Mouse (Mus musculus) liver, postnatal 0 days (tissue): ENCODE results near the gene Sass6. TPM values are rescaled to one million over a fixed set of nuclear protein-coding genes. Genes with fewer than 3 reads are reported as not detected.
A peak's percentile ranks its signal among the peaks of the same experiment; 100 is the strongest.

ENCODE experiments used
- ATAC-seq: fragments of 200-750 bp; cut with Nextera tagmentation; 2 replicates; pipeline ENCODE4 v1.8.0; 2017; ENCODE audit warnings: mild to moderate bottlenecking, moderate library complexity
- DNase-seq: peaks from one replicate; pipeline ENCODE4 v3.0.0-alpha.2; 2016
- H3K27ac ChIP-seq: fragments of 300-500 bp; sonication (generic); 2 replicates; pipeline ENCODE4 v1.5.1; 2014; ENCODE audit warnings: antibody characterized with exemption, moderate library complexity, mild to moderate bottlenecking, low read depth
- H3K27me3 ChIP-seq: fragments of 300-500 bp; sonication (generic); 2 replicates; pipeline ENCODE4 v1.6.1; 2014; ENCODE audit warnings: low read length, control low read depth, mixed read lengths; ENCODE audit not compliant: insufficient read depth
- H3K36me3 ChIP-seq: fragments of 300-500 bp; sonication (generic); replicated peaks from 2 replicates; pipeline ENCODE4 v1.6.1; 2014; ENCODE audit warnings: mild to moderate bottlenecking, control low read depth, low read length, moderate library complexity, mixed read lengths; ENCODE audit not compliant: insufficient read depth
- H3K4me1 ChIP-seq: fragments of 300-500 bp; sonication (generic); 2 replicates; pipeline ENCODE4 v1.6.1; 2014; ENCODE audit warnings: antibody characterized with exemption, mild to moderate bottlenecking, control low read depth; ENCODE audit not compliant: insufficient read depth
- H3K4me2 ChIP-seq: fragments of 300-500 bp; sonication (generic); 2 replicates; pipeline ENCODE4 v1.6.1; 2014; ENCODE audit warnings: low read depth, mild to moderate bottlenecking, low read length, moderate library complexity, mixed read lengths
- H3K4me3 ChIP-seq: fragments of 300-500 bp; sonication (generic); 2 replicates; pipeline ENCODE4 v1.5.1; 2014; ENCODE audit warnings: low read depth, low read length
- H3K9ac ChIP-seq: fragments of 300-500 bp; sonication (generic); replicated peaks from 2 replicates; pipeline ENCODE4 v1.6.1; 2014; ENCODE audit warnings: mild to moderate bottlenecking, moderate library complexity
- H3K9me3 ChIP-seq: fragments of 300-500 bp; sonication (generic); 2 replicates; pipeline ENCODE4 v1.6.1; 2016; ENCODE audit warnings: mild to moderate bottlenecking, control low read depth, low read length, mixed read lengths
- CTCF ChIP-seq: sonication (generic); IDR thresholded peaks from 2 replicates; pipeline ENCODE4 v1.5.1; 2016; ENCODE audit warnings: antibody characterized with exemption, low read depth
- EP300 ChIP-seq: IDR thresholded peaks from 2 replicates; pipeline ENCODE4 v1.6.1; 2016; ENCODE audit warnings: antibody characterized with exemption, low read depth, mild to moderate bottlenecking
- WGBS: fragments of 180-500 bp; shearing (Covaris S2); extraction: QIAGEN DNeasy Blood & Tissue Kit; methylation state at CpG from one replicate; pipeline ENCODE4 v1.1.7; 2014; ENCODE audit not compliant: insufficient replicate concordance; 5-methylcytosine and 5-hydroxymethylcytosine counted together
- polyA plus RNA-seq: library from polyadenylated mRNA; unstranded; fragments of >200 nt; fragmentation: Nextera tagmentation; extraction: Ambion mirVana; gene quantifications from 2 replicates; pipeline ENCODE4 v1.2.1, GENCODE M21; 2015

Sass6 gene
- polyA plus RNA-seq, 1 experiment from 2014 or later, result 7.4 TPM

DNA sequence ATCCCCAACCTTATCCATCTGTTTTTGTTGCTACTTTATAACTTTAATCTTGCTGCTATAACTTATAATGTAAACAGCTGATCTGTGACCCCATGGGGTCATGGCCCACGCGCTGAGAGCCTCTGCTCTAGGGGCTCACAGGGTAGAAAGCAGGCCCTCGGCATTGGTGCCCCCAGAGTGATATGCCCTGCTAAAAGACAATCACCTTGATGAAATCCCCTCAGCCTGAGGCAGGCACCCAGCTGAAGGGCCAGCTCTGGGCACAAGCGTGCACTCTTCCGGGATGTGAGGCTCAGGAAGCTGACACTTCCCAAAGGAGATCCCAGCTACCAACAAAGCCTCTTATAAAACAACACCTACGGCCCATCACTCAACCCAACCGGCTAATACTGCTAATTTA, 43.8 kb downstream of the Sass6 start:
- peaks cover 83% of the 10 kb centered on the region for H3K36me3 ChIP-seq
- no peak for TF ChIP-seq EP300
- no peak for TF ChIP-seq CTCF
- no peaks in the 10 kb centered on the region for H3K9me3 ChIP-seq
- no peak overlapping the region for H3K4me3 ChIP-seq
- no peaks in the 10 kb centered on the region for H3K27me3 ChIP-seq
- peaks cover 8% of the 10 kb centered on the region for H3K4me1 ChIP-seq
- H3K9ac ChIP-seq, result no peak overlapping the region
- H3K27ac ChIP-seq, result no peak overlapping the region
- DNase-seq (no peak), ATAC-seq (no peak)
- no peak overlapping the region for H3K4me2 ChIP-seq
- WGBS, result 88% methylated on average over 7 of the region's 7 CpGs

DNA sequence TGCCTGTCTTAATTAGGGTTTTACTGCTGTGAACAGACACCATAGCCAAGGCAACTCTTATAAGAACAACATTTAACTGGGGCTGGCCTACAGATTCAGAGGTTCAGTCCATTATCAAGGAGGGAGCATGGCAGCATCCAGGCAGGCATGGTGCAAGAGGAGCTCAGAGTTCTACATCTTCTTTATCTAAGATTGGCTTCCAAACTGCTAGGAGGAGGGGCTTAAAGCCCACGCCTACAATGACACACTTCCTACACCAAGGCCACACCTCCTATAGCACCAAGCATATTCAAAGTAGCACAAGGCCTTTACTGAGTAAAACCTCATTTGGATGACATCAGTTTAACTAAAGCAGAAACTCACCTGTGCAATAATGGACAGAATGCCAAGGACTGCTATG, 45.2 kb downstream of the Sass6 start:
- no peak for DNase-seq
- Histone ChIP-seq H3K27ac (0 out of 2 replicates have a peak overlapping the region, but pooled peaks have one; percentile 7), H3K4me3 (no peak overlapping the region), H3K36me3 (peaks cover 77% of the 10 kb centered on the region), H3K4me1 (peaks cover 8% of the 10 kb centered on the region), H3K27me3 (no peaks in the 10 kb centered on the region), H3K4me2 (no peak overlapping the region), H3K9me3 (no peaks in the 10 kb centered on the region), H3K9ac (no peak overlapping the region)
- TF ChIP-seq CTCF (no peak), EP300 (no peak)
- ATAC-seq, result peak; percentile 72
- WGBS, result 47% methylated on average over 1 of the region's 1 CpGs

DNA sequence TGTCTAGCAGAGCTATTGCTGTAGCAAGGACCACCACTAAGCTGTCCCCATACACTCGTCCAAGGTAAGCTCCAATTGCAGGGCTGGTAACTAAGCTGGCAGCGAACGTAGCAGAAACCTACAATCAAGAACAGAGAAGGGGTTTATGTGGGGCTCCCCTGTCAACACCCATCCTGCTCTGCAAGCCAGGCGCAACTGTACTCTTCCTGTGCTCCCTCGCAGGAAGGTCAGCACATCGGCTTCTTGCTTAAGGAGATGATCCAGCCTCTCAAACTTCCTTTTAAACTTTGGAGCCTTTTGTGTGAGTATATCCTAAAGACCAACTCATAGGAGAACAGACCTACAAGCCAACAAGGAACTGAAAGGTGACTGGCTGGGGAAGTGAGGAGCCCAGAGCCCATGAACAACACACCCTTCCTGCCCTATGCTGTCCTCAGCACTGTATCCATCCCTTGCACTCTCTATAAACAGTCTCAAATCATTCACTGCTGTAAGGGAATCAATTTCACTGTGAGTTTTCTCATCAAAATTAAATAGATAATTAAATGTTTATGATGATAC, 47.1 kb downstream of the Sass6 start:
- no peaks in the 10 kb centered on the region for H3K9me3 ChIP-seq
- TF ChIP-seq EP300 (no peak), CTCF (no peak)
- WGBS, result 83% methylated on average over 6 of the region's 6 CpGs
- H3K27ac ChIP-seq, result no peak overlapping the region
- H3K9ac ChIP-seq, result no peak overlapping the region
- H3K27me3 ChIP-seq, result no peaks in the 10 kb centered on the region
- no peak overlapping the region for H3K4me2 ChIP-seq
- H3K4me1 ChIP-seq, result peaks cover 8% of the 10 kb centered on the region
- peaks cover 77% of the 10 kb centered on the region for H3K36me3 ChIP-seq
- ATAC-seq, result no peak
- H3K4me3 ChIP-seq, result no peak overlapping the region
- no peak for DNase-seq

DNA sequence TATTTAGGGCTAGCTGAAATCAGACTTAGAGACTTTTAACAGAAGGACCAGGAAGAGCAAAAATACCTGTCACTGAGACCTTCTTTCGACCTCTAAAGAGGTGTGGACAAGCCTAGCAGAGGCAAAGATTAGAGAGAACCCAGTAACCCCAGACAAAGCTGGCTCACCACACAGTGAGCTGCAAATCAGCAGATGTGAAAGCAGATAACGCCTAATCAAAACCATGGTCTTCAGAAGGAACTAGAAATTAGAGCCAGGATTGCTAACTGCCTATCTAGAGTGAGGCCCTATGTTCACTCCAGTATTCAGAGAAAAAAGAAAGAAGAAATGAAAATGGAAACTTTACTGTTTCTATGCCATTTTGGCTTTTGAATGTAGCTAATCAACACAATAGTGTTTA, 47.6 kb downstream of the Sass6 start:
- H3K4me3 ChIP-seq, result no peak overlapping the region
- no peak for DNase-seq
- no peaks in the 10 kb centered on the region for H3K9me3 ChIP-seq
- no peak for ATAC-seq
- 73% methylated on average over 2 of the region's 2 CpGs for WGBS
- H3K4me2 ChIP-seq, result no peak overlapping the region
- H3K27ac ChIP-seq, result no peak overlapping the region
- H3K4me1 ChIP-seq, result peaks cover 8% of the 10 kb centered on the region
- peaks cover 77% of the 10 kb centered on the region for H3K36me3 ChIP-seq
- TF ChIP-seq CTCF (no peak), EP300 (no peak)
- no peaks in the 10 kb centered on the region for H3K27me3 ChIP-seq
- no peak overlapping the region for H3K9ac ChIP-seq

DNA sequence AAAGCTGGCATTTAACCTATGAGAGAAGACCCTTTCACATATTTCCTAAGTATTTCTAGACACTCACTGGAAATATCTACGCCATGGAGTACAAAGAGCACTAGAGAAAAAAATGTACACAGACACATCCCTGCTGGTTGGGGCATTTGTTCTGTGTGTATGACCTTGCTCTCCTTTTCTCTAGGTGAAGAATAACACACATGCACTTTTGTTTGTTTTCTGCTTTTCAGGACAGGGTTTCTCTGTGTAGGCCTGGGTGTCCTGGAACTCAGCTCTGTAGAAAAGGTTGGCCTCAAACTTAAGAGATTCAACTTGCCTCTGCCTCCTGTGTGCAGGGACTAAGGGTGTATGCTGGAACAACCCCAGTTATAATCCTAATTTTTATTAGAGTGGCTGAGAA, 51.6 kb downstream of the Sass6 start:
- DNase-seq (no peak), ATAC-seq (peak; percentile 62)
- no peaks in the 10 kb centered on the region for H3K9me3 ChIP-seq
- H3K27me3 ChIP-seq, result no peaks in the 10 kb centered on the region
- no peak overlapping the region for H3K9ac ChIP-seq
- peaks cover 2% of the 10 kb centered on the region; the same call in 1 of the 2 replicates for H3K4me1 ChIP-seq
- peak overlapping the region; percentile 59 for H3K27ac ChIP-seq
- H3K4me2 ChIP-seq, result no peak overlapping the region
- peaks cover 60% of the 10 kb centered on the region for H3K36me3 ChIP-seq
- TF ChIP-seq EP300 (no peak), CTCF (no peak)
- 69% methylated on average over 1 of the region's 1 CpGs for WGBS
- H3K4me3 ChIP-seq, result no peak overlapping the region

DNA sequence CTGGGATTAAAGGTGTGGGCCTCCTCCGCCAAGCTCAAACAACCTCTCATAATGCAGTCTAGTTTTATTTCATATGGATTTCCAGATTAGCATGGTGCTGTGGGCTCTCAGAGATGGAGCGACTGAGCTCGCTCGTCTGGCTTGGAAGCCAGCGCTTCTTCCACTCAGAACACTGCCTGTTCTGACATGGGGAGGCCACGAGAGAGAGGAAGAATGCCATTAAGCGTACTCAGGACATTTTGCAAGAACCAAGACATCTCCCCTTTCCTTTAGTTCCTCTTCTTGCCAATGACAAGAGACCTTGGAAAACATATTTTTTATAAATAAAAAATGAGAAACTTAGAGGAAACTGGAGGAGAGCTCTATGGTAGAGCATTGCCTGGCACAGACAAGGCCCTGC, 54.0 kb downstream of the Sass6 start:
- DNase-seq (no peak), ATAC-seq (no peak)
- H3K27ac ChIP-seq, result peak overlapping the region; percentile 55
- no peak for TF ChIP-seq CTCF
- no peak for TF ChIP-seq EP300
- H3K36me3 ChIP-seq, result peaks cover 39% of the 10 kb centered on the region
- H3K4me2 ChIP-seq, result no peak overlapping the region
- no peaks in the 10 kb centered on the region for H3K27me3 ChIP-seq
- H3K4me3 ChIP-seq, result no peak overlapping the region
- 76% methylated on average over 7 of the region's 7 CpGs for WGBS
- no peak overlapping the region for H3K9ac ChIP-seq
- no peaks in the 10 kb centered on the region for H3K9me3 ChIP-seq
- H3K4me1 ChIP-seq, result peaks cover 4% of the 10 kb centered on the region; the same call in 1 of the 2 replicates
